Mouse (Mus musculus) c-Kit-positive CD71-positive TER-119-positive erythroid progenitor cells, embryonic 14.5 days (primary cell): ENCODE data around the gene Atp5h.
"Not testable (repeated sequence)": the region's sequence is repeated elsewhere in the genome, so short reads cannot be mapped to it uniquely, and the experiment has no call there.

ENCODE experiments used
- DNase-seq: peaks from one replicate; pipeline ENCODE4 v3.0.0-alpha.2; 2013; ENCODE audit warnings: low spot score

The Atp5h gene

GRCm38 (mm10) chr11:115398085-115398484 is 21.7 kb downstream of the Atp5h start:
- no peak for DNase-seq

DNA sequence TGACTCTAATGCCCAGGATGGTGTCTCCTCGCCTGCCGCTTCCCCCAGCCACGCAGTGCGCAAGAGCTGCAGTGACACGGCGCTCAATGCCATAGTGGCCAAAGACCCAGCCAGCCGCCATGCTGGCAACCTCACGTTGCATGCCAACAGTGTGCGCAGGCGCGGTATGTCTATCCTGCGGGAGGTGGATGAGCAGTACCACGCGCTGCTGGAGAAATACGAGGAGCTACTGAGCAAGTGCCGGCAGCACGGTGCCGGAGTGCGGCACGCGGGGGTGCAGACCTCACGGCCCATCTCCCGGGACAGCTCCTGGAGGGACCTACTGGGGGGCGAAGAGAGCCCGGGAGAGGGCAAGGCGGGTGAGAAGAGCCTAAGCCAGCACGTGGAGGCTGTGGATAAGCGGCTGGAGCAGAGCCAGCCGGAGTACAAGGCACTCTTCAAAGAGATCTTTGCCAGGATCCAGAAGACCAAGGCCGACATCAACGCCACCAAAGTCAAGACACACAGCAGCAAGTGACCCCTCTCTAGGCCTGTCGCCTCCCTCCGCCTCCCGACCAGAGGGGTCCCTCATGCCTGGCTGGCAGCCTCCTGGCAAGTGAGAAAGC is 25.9 kb downstream of the Atp5h start:
- no peak for DNase-seq

DNA sequence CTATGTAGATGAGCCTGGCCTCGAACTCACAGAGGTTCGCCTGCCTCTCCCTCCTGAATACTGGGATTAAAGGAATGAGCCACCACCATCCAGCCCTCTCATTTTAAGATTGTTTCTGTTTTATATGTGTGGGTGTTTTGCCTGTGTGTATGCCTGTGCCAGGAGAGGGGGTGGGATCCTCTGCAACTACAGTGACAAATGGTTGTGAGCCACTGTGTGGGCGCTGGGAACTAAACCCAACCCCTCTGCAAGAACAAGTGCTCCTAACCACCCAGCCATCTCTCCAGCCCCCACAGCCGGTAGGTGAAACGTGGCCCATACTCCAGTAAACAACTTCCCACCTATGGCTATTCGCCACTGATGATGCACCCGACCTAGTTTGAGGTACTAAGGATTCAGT is 28.4 kb downstream of the Atp5h start:
- no peak for DNase-seq

DNA sequence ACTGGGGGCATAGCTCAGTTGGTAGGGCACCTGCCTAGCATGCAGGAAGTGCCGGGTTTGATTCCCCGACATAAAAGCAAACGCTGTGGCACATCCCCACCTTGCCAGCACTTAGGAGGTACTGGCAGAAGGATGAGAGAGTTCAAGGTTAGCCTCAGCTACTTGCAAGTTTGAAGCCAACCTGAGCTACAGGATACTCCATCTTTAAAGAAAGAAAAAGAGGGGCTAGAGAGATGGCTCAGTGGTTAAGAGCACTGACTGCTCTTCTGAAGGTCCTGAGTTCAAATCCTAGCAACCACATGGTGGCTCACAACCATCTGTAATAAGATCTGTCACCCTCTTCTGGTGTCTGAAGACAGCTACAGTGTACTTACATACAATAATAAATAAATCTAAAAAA is 32.9 kb downstream of the Atp5h start:
- DNase-seq: not testable (repeated sequence)

- DNase-seq: no peak
Measured at GRCm38 (mm10) chr11:115384587-115384986, 35.2 kb downstream of the Atp5h start.

DNA sequence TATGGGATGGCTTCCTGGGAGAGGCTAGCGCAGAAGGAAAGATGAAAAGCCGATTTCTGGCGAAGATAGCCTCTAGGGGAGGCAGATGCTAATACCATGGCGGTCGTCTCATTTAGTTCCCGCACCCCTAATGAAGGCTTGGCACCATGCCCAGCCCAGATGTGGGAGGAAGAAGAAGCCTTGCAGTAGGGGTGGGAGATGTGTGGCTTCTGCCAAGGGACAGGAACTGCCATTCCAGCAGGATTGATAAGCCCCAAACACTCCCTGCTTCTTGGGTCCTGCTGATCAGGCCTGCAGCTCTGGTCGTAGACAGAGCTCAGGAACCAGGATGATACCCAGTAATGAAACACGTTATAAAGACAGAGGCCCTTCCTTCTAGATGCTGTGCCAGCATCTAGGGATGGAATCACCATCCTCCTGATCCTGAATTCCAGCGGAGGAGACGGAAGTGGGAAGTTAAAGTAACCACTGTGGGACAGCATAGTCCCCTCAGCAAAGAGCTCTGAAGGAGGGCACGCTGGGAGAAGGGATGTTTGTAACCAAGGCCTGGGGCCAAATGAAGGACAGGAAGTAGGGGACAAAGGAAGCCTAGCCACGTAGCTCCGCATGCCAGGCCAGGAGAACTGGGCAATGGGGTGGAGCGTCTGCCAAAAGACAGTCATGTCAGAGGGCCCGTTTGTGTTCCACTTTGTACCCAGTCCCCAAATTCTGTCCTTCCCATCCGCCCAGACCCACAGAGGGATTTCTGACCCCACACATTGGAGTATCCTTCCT is 35.9 kb downstream of the Atp5h start:
- no peak for DNase-seq

- no peak for DNase-seq
Measured at GRCm38 (mm10) chr11:115382891-115383290, 36.9 kb downstream of the Atp5h start.

DNA sequence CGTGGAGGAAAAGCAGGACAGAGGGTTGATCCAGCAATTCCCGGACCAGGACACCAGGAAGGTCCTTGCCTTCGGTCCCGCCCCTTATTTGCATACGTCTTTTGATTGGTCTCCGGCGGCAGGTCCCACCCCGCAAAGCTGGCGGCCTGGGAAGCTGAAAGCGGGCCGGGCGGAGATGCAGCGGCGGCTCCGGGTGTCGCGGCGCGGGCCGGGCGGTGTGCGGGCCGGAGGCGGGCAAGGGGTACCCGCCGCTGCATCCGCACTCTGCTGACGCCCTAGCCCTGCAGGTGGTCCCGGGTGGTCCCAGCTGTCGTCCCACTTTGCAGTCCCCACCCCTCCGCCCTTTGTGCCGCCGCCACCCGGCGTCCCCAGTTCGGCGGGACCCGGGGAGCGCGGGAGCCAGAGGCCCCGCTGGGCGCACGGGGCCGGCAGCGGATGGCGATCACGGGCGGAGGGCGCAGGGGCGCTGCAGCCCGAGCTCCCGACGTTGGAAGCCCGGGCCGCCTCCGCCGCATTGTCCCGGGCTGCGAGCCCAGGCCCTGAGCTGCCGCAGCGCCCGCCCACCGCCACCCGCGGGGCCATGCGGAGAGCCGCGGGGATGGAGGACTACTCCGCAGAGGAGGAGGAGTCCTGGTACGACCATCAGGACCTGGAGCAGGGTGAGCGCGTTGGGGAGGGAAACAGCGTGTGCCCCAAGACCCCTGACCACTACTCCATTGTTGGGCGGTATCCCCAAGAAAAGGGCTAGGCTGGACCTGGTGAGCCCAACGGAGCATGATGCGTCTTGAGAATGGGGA is 37.8 kb downstream of the Atp5h start, which contains the start of gene Cdr2l:
Gene Cdr2l (plus strand): TSS at position 174 of the 797 bp plus-strand sequence.
- DNase-seq: no peak

GRCm38 (mm10) chr11:115381276-115381675 is 38.5 kb downstream of the Atp5h start:
- DNase-seq: no peak

DNA sequence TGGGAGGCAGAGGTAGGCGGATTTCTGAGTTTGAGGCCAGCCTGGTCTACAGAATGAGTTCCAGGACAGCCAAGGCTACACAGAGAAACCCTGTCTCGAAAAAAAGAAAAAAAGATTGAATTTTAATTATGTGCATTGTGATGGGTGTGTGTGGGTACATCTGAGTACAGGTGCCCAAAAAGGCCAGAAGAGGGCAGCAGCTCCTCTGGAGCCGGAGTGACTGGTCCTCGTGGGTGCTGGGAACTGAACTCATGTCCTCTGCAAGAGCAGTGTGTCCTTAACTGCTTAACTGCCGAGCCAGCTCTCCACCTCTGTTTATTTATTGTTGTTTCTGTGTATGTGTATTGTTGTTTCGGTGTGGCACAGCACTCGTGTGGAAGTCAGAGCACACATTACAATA is 41.9 kb downstream of the Atp5h start:
- DNase-seq: no peak

- DNase-seq: no peak
Measured at GRCm38 (mm10) chr11:115377254-115377653, 42.5 kb downstream of the Atp5h start.

GRCm38 (mm10) chr11:115376722-115377121 is 43.0 kb downstream of the Atp5h start:
- DNase-seq: no peak

DNA sequence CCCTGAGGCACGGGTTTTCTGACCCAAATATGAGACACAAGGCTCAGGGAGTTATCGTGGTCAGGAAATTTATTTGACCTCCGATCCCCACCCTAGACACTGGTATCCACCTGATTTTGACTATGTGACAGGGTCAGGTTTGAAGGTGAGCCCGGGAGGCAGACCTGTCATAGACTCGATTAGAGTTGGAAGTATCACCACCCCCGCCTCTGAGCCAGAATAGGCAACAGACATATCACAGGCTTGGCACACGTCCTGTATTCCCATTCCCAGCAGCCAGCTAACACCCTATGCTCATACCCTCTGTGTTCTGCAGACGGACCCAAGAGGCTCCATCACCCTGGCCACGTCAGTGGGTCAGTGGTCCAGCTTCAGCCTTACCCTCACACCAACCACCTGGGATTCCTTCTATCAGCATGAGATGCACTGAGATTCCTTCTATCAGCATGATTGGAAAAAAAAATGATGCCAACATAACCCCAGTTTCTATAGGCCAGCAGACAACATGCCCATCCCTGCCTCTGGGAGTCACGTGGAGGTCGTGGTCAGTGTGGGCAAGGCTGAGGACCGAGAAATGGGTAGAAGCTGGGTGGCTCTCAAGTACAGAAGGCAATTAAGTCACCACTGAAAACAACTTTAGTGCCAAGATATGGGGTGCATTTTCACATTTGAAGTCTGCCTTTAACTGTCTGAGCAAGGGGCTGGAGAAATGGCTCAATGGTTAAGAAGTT is 44.9 kb downstream of the Atp5h start:
- DNase-seq: no peak

GRCm38 (mm10) chr11:115373805-115374694 is 45.7 kb downstream of the Atp5h start:
- no peak for DNase-seq

- no peak for DNase-seq
Measured at GRCm38 (mm10) chr11:115372737-115373136, 47.0 kb downstream of the Atp5h start.

DNA sequence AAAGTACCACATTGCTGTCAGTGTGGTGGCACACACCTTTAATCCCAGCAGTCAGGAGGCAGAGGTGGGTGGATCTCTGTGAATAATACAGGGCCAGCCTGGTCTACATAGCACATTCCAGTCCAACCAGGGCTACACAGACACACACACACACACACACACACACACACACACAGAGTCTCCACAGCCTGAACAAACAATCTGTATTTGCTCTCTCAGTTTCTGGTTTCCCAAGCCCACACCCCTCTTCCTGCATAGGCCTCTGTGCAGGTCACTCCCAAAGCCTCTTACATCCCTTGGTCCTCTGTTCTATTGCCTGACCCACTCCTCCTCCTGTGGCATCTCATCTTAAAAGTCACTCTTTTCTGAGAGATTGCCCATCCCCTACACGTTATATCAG is 47.7 kb downstream of the Atp5h start:
- DNase-seq: no peak

DNA sequence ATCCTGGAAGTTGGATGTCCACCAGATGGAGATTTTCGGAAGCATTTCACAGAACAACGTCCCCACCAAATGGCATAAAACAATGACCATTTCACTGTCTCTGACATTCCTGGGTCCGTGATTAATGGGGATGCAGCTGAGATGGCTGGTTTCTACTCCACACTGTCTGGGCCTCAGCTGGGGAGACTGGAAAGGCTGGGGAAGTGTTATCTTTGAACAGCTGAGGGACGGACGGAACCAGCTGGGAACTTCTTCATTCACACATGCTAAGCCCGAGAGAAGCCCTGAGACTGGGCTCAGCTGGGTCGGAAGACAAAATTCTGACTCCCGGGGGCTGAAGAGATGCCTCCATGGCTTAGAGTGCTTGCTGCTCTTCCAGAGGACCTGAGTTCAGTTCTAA is 48.4 kb downstream of the Atp5h start:
- no peak for DNase-seq

DNA sequence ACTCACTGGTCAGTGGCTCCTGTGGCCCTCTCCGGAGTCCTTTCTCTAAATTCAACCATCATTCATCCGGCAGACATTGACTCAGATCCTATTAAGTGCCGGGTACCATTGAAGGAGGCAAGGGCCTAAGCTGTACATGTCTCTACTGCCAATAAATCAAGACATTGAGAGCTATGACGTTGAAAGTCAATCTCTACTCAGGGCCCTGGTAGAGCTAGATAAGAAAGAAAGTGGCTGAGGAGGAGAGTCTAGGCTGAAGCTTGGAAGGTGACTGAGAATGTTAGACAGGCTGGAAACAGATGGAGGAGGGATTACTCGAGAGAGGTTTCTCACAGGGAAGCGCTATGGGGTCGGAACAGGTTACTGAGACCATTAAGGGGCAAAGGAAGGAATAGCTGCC is 49.4 kb downstream of the Atp5h start:
- DNase-seq: no peak

DNA sequence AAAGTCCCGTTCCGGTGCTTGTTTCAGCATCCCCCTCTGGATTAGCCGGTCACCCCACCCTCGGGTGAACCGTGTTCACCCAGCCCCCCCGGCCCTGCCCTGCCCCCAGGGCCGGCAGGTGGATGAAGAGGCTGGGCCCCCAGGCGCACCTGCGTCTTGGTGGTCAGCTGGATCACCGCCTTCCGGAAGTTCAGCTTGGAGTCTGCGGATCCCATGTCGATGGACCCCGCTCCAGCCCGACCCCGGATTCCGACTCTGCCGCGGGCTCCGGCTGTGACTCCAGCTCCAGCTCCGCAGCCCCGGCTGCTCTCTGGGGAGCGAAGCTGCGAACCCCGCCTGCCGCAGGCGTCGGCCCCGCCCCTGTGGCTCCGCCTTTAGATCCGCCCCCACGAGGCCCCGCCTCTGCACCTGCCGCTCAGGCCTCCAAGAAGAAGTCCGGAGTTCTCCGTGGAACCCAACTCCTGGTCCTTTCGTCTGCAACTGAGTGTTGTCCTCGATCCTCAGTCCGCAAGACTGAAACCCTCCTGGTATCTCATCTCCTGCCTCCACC is 52.3 kb downstream of the Atp5h start, which contains the start of gene Hid1:
Gene Hid1 (minus strand): TSS at position 362 of the 550 bp plus-strand sequence.
- DNase-seq: peak; percentile 53

GRCm38 (mm10) chr11:115366706-115367394 is 52.9 kb downstream of the Atp5h start:
- DNase-seq: no peak
